Mouse (Mus musculus): ENCODE measurements around the gene Hmga1. TPM values are rescaled to one million over a fixed set of nuclear protein-coding genes. Genes with fewer than 3 reads are reported as not detected.

The Hmga1 gene
- total RNA-seq, 2 experiments from 2014 or later: 47.3 to 52.7 TPM

- DNase-seq: no peak
Observed at GRCm38 (mm10) chr17:27588231-27588630, 31.9 kb downstream of the Hmga1 start.

- DNase-seq: no peak
Observed at GRCm38 (mm10) chr17:27591826-27592564, 35.7 kb downstream of the Hmga1 start.

GRCm38 (mm10) chr17:27592565-27592910, 36.2 kb downstream of the Hmga1 start:
- DNase-seq: no peak

- no peak for DNase-seq
Observed at GRCm38 (mm10) chr17:27595659-27596375, 39.5 kb downstream of the Hmga1 start.

GRCm38 (mm10) chr17:27596376-27597190, 40.3 kb downstream of the Hmga1 start:
- DNase-seq: peak; percentile 59 to 67

- no peak for DNase-seq
Observed at GRCm38 (mm10) chr17:27600286-27600685, 44.0 kb downstream of the Hmga1 start.

- no peak for DNase-seq
Observed at GRCm38 (mm10) chr17:27600869-27601268, 44.6 kb downstream of the Hmga1 start.

GRCm38 (mm10) chr17:27603036-27603435, 46.7 kb downstream of the Hmga1 start:
- no peak for DNase-seq

- peak; percentile 76 to 84 for DNase-seq
Observed at GRCm38 (mm10) chr17:27603522-27604234, 47.4 kb downstream of the Hmga1 start.

- DNase-seq: no peak
Observed at GRCm38 (mm10) chr17:27609576-27609975, 53.3 kb downstream of the Hmga1 start.

- DNase-seq: no peak
Observed at GRCm38 (mm10) chr17:27610679-27611518, 54.6 kb downstream of the Hmga1 start.

GRCm38 (mm10) chr17:27611519-27611884, 55.2 kb downstream of the Hmga1 start:
- no peak for DNase-seq

GRCm38 (mm10) chr17:27611994-27612393, 55.7 kb downstream of the Hmga1 start:
- DNase-seq: no peak

- DNase-seq: no peak
Observed at GRCm38 (mm10) chr17:27613016-27613415, 56.7 kb downstream of the Hmga1 start.

Other genes starting within 250 kb of the Hmga1 start
- under 1 TPM; 0.15 to 0.18 TPM for gene Grm4, start 35.1 kb upstream of the Hmga1 start, total RNA-seq (2021)
- gene AI413582, start 9.3 kb downstream of the Hmga1 start, total RNA-seq (2021): 10 to 100 TPM in 1 of 2 experiments, 1 to 10 TPM in 1; 9.3 to 10.6 TPM
- 100 to 1,000 TPM; 323 to 334 TPM for gene Nudt3, start 67.0 kb downstream of the Hmga1 start, total RNA-seq (2021)
- gene RPS10-NUDT3, start 78.7 kb downstream of the Hmga1 start, total RNA-seq (2021): under 1 TPM in 1 of 2 experiments, not detected in 1; 0.84 TPM
- 100 to 1,000 TPM; 527 to 608 TPM for gene Rps10, start 80.2 kb downstream of the Hmga1 start, total RNA-seq (2021)
- under 1 TPM; 0.25 to 0.67 TPM for gene Pacsin1, start 99.0 kb downstream of the Hmga1 start, total RNA-seq (2021)
- gene Spdef, start 172.5 kb downstream of the Hmga1 start, total RNA-seq (2021): under 1 TPM in 1 of 2 experiments, not detected in 1; 0.18 TPM